Mouse (Mus musculus) heart, embryonic 15.5 days (tissue): ENCODE results near the gene Hist2h3c2. TPM values are rescaled to one million over a fixed set of nuclear protein-coding genes. Genes with fewer than 3 reads are reported as not detected.

Source experiments
- ATAC-seq: fragments of 200-750 bp; cut with Nextera tagmentation; replicated peaks from 2 replicates; pipeline ENCODE4 v1.8.0; 2017; ENCODE audit warnings: low read depth, moderate TSS enrichment; ENCODE audit not compliant: insufficient number of reproducible peaks, insufficient read depth, low FRiP score
- H3K27ac ChIP-seq: fragments of 300-500 bp; sonication (generic); 2 replicates; pipeline ENCODE4 v1.5.1; 2015; ENCODE audit warnings: mild to moderate bottlenecking, inconsistent platforms
- H3K27me3 ChIP-seq: fragments of 300-500 bp; sonication (generic); 2 replicates; pipeline ENCODE4 v1.6.1; 2015; ENCODE audit warnings: inconsistent platforms
- H3K36me3 ChIP-seq: fragments of 300-500 bp; sonication (generic); 2 replicates; pipeline ENCODE4 v1.6.1; 2015; ENCODE audit warnings: mild to moderate bottlenecking, inconsistent platforms
- H3K4me1 ChIP-seq: fragments of 300-500 bp; sonication (generic); replicated peaks from 2 replicates; pipeline ENCODE4 v1.6.1; 2015; ENCODE audit warnings: inconsistent platforms
- H3K4me2 ChIP-seq: fragments of 300-500 bp; sonication (generic); 2 replicates; pipeline ENCODE4 v1.6.1; 2015; ENCODE audit warnings: inconsistent platforms, mild to moderate bottlenecking, moderate library complexity
- H3K4me3 ChIP-seq: fragments of 300-500 bp; sonication (generic); 2 replicates; pipeline ENCODE4 v1.5.1; 2015; ENCODE audit warnings: mild to moderate bottlenecking, inconsistent platforms
- H3K9ac ChIP-seq: fragments of 300-500 bp; sonication (generic); 2 replicates; pipeline ENCODE4 v1.6.1; 2015; ENCODE audit warnings: mild to moderate bottlenecking, inconsistent platforms
- H3K9me3 ChIP-seq: fragments of 300-500 bp; sonication (generic); replicated peaks from 2 replicates; pipeline ENCODE4 v1.6.1; 2016; ENCODE audit warnings: inconsistent platforms
- WGBS: fragments of 180-500 bp; shearing (Covaris S2); methylation state at CpG from one replicate; pipeline ENCODE4 v1.1.7; 2015; ENCODE audit warnings: mixed read lengths; 5-methylcytosine and 5-hydroxymethylcytosine counted together
- polyA plus RNA-seq: library from polyadenylated mRNA; unstranded; fragments of >200 nt; fragmentation: Nextera tagmentation; extraction: Ambion mirVana; gene quantifications from 2 replicates; pipeline ENCODE4 v1.2.1, GENCODE M21; 2015

The Hist2h3c2 gene
- polyA plus RNA-seq, 1 experiment from 2014 or later: 5.1 TPM

DNA sequence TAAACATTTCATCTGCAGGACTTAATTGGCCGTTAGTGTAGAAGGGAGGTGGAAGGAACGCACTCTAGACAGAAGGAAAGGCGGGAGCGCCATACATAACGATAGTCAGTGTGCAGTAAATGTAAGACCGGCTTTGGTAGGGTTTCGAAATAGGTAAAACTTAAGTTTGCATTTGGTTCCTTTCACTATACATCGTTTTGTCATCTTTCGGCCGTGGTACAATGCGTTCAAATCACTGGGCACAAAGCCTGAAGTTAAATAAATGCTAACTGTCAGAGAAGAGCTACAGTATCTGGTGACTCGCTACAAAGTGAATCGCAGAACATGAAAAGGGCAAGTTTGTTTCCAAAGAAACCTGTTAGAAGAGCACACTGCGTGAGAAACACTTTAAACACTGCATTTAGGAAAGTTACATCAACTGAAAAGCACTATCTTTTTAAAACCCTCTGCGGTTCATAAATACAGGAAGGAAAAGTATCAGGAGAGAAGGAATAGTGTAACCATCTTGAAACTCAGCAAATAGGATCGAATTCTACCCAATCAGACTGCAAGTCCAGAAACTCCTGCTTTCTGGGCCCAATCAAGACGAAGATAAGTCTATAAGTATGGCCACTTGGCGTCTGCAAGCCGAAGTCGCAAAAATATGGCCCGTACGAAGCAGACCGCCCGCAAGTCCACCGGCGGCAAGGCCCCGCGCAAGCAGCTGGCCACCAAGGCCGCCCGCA, 29.3 kb upstream of the Hist2h3c2 start, which contains the start of gene Hist2h3b:
Gene Hist2h3b (plus strand): TSS at position 604 of the 725 bp plus-strand sequence.
- WGBS: 23% methylated on average over 30 of the region's 30 CpGs
- Histone ChIP-seq H3K4me1 (peaks cover 23% of the 10 kb centered on the region), H3K4me2 (peak within 1 kb of the TSS; percentile 82), H3K27ac (peak within 1 kb of the TSS; percentile 96), H3K9ac (peak within 1 kb of the TSS; percentile 60), H3K9me3 (no peaks in the 10 kb centered on the region), H3K36me3 (no peaks in the 10 kb centered on the region), H3K4me3 (peak within 1 kb of the TSS; percentile 54), H3K27me3 (no peaks in the 10 kb centered on the region)
- ATAC-seq: peak; percentile 54

DNA sequence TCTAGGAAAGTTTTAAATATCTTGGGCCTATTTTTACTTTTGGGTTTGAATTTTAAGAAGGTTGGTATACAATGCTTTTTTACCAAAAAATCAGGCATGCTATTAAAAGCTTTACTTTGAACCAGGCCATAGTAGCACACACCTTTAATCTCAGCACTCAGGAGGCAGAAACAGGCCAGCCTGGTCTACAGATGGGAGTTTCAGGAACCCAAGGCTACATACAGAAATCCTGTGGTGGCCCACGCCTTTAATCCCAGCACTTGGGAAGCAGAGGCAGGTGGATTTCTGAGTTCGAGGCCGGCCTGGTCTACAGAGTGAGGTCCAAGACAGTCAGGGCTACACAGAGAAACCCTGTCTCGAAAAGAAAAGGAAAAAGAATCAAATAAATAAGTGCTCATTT, 28.6 kb upstream of the Hist2h3c2 start:
- H3K4me1 ChIP-seq: peaks cover 23% of the 10 kb centered on the region
- no peaks in the 10 kb centered on the region for H3K27me3 ChIP-seq
- H3K9me3 ChIP-seq: no peaks in the 10 kb centered on the region
- no peaks in the 10 kb centered on the region for H3K36me3 ChIP-seq
- WGBS: 80% methylated on average over 4 of the region's 4 CpGs
- peak overlapping the region; percentile 82 for H3K4me2 ChIP-seq
- no peak for ATAC-seq
- H3K9ac ChIP-seq: no peak overlapping the region
- no peak overlapping the region for H3K4me3 ChIP-seq
- H3K27ac ChIP-seq: peak overlapping the region; percentile 88

DNA sequence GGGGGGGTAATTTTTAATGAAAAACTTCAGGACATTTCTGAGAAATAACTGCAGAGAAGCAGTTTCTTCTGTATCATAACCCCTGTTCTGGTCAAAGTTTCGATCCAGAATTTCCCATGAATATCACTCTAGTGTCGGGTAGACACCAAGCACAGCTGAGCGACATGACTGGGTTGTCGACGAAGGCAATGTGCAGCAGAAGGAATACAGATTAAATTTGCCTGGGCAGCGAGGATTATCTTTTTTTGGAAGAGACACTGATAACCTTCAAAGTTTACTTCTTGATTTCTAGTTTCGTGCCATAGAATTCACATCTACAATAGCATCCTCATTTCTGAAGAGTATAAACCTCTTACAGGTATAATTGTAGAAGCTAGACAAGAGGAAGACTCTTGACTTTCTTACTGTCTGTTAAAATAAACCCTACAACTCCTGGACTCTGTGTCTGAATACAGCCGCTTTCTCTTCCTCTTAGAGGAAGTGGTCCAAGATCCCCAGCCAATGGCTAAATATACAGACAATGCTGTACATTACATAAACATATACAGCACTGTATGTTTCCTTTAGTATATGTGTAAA, 27.3 kb upstream of the Hist2h3c2 start:
- H3K4me2 ChIP-seq: no peak overlapping the region
- 71% methylated on average over 8 of the region's 8 CpGs for WGBS
- H3K9ac ChIP-seq: no peak overlapping the region
- H3K4me1 ChIP-seq: peaks cover 31% of the 10 kb centered on the region
- H3K9me3 ChIP-seq: no peaks in the 10 kb centered on the region
- H3K27me3 ChIP-seq: no peaks in the 10 kb centered on the region
- H3K27ac ChIP-seq: no peak overlapping the region
- no peak overlapping the region for H3K4me3 ChIP-seq
- H3K36me3 ChIP-seq: no peaks in the 10 kb centered on the region
- no peak for ATAC-seq

DNA sequence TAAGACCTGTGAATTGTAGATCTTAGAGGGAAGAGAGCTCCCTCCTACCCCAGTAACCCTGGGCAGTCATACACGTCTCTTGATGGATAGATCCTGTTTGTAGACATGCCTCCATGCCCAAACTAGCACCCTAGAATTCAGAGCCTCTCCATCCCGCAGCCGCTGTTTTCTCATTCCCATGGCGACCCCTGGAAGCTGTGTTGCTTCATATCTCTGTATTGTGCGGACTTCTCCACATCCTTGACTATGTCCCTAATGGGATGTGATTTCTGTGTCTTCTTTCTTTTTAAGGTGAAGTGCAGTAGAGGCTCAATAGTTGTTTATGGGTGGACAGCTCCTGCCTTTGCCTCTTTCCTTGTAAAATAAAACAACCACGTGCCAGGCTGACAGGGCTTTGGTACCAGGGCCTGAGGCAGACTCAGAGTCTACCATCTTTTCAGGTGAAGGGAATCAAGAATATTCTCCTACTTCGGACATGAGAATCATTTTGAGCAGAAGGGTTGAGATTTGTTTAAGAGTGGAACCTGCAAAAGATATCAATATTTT, 25.6 kb upstream of the Hist2h3c2 start:
- H3K4me1 ChIP-seq: peaks cover 28% of the 10 kb centered on the region
- no peak for ATAC-seq
- no peaks in the 10 kb centered on the region for H3K27me3 ChIP-seq
- no peak overlapping the region; the same call in 1 of the 2 replicates for H3K9ac ChIP-seq
- H3K27ac ChIP-seq: peak overlapping the region; percentile 99
- H3K4me3 ChIP-seq: peak overlapping the region; percentile 76; the same call in 1 of the 2 replicates
- no peaks in the 10 kb centered on the region for H3K36me3 ChIP-seq
- H3K9me3 ChIP-seq: no peaks in the 10 kb centered on the region
- peak overlapping the region; percentile 86; the same call in 1 of the 2 replicates for H3K4me2 ChIP-seq
- 77% methylated on average over 7 of the region's 7 CpGs for WGBS

DNA sequence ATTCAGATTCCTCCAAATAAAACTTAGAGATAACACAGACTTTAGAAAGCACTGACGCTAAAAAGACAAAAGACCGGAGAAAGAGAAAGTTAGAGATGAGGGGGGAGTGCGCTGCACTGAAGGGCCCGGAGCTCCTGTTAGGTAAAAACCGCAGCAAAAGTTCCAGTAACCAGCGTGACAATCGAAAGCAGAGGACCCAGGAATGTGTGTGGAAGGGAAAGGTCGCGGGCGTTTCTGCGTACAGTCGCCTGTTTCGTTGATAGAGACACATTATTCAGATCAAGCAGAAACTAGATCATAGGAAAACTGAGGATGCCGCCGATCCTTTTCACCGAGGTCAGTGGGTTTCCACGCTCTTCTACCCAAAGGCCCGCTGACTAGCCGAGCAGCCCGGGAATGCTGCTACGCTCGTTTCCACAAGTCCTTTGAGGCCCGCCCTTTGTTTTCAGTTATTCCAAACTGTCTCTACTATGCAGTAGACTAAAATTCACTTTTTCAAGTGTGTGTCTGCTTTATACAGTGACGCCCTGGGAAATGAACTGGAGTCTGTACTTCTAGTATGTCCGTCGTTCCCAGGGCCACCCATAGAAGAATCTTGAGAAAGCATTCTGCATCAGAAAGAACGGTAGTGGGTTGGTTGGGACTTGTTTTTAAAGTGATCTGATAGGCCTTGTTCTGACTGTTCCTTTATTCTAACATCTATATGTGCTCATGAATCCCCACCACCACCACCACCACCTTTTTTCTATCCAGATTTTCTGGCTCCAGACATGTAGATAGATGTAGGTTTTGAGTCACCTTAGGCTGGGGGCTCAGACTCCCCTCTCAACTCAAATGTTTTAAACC, 24.9 kb upstream of the Hist2h3c2 start:
- Histone ChIP-seq H3K9ac (peak overlapping the region; percentile 67), H3K4me1 (peaks cover 24% of the 10 kb centered on the region), H3K9me3 (no peaks in the 10 kb centered on the region), H3K27me3 (no peaks in the 10 kb centered on the region), H3K4me2 (peak overlapping the region; percentile 86), H3K36me3 (no peaks in the 10 kb centered on the region), H3K4me3 (peak overlapping the region; percentile 76), H3K27ac (peak overlapping the region; percentile 99)
- 7% methylated on average over 27 of the region's 27 CpGs for WGBS
- peak; percentile 23; the same call in 1 of the 2 replicates for ATAC-seq

DNA sequence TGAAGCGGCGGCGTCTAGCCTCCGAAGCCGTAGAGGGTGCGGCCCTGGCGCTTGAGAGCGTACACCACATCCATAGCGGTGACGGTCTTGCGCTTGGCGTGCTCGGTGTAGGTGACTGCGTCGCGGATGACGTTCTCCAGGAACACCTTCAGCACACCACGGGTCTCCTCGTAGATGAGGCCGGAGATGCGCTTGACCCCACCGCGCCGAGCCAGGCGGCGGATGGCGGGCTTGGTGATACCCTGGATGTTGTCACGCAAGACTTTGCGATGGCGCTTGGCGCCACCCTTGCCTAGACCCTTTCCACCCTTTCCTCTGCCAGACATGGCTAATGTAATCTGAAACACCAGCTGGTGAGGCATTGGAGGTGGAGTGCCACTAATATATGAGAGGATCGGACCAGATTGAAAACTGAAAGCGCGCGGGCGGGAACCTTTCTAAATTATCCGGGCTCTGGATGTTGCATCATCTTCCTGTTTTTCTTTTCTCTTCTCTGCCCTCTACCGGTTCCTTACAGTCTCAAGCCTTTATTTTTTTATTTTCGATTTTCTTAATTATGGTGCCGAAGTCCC, 24.1 kb upstream of the Hist2h3c2 start, which contains the start of gene Hist2h4:
Gene Hist2h4 (minus strand): TSS at position 333 of the 572 bp plus-strand sequence.
- H3K27ac ChIP-seq: peak within 1 kb of the TSS; percentile 99
- peaks cover 21% of the 10 kb centered on the region for H3K4me1 ChIP-seq
- peak within 1 kb of the TSS; percentile 76 for H3K4me3 ChIP-seq
- peak within 1 kb of the TSS; percentile 86 for H3K4me2 ChIP-seq
- H3K9ac ChIP-seq: peak within 1 kb of the TSS; percentile 79
- no peaks in the 10 kb centered on the region for H3K27me3 ChIP-seq
- H3K36me3 ChIP-seq: no peaks in the 10 kb centered on the region
- peak; percentile 81 for ATAC-seq
- WGBS: under 1% methylated on average over 40 of the region's 40 CpGs
- no peaks in the 10 kb centered on the region for H3K9me3 ChIP-seq

DNA sequence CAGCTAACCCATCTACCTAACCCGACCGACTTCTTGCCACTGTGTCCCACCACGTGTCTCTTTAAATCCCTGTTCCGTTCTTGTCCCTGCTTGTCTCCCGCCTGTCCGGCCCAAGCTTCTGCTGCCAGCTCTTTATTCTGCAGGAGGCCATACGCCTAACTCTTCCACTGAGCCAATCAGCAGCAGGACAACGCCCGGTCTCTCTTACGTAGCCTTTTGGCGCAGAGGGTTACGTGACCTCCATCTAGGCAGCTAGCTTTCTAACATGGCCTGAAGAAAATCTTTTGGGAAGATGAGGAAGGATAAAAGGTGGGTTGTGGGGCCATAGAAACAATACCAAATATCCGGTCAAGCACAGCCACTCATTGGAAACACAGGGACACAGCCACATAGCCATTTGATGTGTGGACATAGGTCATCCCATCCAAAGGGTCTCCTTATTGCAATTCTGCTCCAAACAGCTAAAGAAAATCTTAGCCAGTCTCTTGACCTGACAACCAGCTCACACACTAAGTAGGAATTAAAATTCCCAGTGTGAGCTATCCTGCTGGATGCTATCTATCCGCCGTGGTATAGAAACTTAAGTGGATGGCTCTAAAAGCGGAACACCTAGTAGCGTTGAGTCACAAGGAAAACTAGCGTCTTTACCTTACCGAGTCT, 23.4 kb upstream of the Hist2h3c2 start:
- H3K4me2 ChIP-seq: peak overlapping the region; percentile 86
- H3K9ac ChIP-seq: peak overlapping the region; percentile 79
- under 1% methylated on average over 19 of the region's 19 CpGs for WGBS
- H3K9me3 ChIP-seq: no peaks in the 10 kb centered on the region
- H3K4me1 ChIP-seq: peaks cover 16% of the 10 kb centered on the region
- H3K27ac ChIP-seq: peak overlapping the region; percentile 99
- no peaks in the 10 kb centered on the region for H3K27me3 ChIP-seq
- peak overlapping the region; percentile 76 for H3K4me3 ChIP-seq
- no peaks in the 10 kb centered on the region for H3K36me3 ChIP-seq
- ATAC-seq: peak; percentile 86

DNA sequence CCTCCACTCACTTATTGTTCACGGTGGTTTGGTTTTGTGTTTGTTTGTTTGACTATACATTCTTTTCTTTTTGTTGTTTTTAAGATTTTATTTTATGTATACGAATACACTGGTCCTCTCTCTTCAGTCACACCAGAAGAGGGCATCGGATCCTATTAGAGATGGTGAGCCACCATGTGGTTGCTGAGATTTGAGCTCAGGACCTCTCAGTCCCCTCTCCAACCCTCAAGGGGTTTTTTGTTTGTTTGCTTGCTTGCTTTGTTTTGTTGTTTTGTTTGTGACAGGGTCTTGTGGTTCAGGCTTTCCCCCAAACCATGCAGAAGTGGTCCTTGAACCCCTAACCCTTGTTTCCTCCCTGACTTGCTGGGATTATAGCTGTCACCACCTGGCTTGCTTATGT, 22.7 kb upstream of the Hist2h3c2 start:
- Histone ChIP-seq H3K4me2 (peak overlapping the region; percentile 86), H3K9me3 (no peaks in the 10 kb centered on the region), H3K27me3 (no peaks in the 10 kb centered on the region), H3K4me1 (peaks cover 16% of the 10 kb centered on the region), H3K27ac (peak overlapping the region; percentile 99), H3K4me3 (peak overlapping the region; percentile 76), H3K9ac (peak overlapping the region; percentile 31; the same call in 1 of the 2 replicates), H3K36me3 (no peaks in the 10 kb centered on the region)
- WGBS: 48% methylated on average over 3 of the region's 3 CpGs
- ATAC-seq: no peak

DNA sequence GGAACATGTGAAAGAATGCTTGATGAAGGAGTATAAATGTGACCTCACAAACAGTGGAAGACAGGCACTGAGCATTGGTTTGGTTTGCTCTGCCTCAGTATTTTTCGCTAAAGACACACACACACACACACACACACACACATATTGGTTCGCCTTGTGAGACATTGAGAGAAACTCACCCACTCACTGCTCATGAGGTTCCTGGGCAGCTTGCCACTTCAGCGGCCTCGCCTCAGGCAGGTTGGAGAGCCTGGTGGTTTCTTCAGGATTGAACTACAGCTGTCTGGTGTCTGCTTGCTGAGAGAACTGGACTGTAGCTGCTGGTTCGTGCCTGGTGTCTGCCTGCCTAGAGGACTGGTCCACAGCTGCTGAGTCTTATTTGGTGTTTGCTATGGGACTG, 21.3 kb upstream of the Hist2h3c2 start:
- 88% methylated on average over 5 of the region's 5 CpGs for WGBS
- Histone ChIP-seq H3K27ac (no peak overlapping the region), H3K36me3 (no peaks in the 10 kb centered on the region), H3K9ac (no peak overlapping the region), H3K4me2 (no peak overlapping the region), H3K9me3 (no peaks in the 10 kb centered on the region), H3K27me3 (no peaks in the 10 kb centered on the region), H3K4me3 (no peak overlapping the region), H3K4me1 (peaks cover 20% of the 10 kb centered on the region)
- ATAC-seq: no peak

DNA sequence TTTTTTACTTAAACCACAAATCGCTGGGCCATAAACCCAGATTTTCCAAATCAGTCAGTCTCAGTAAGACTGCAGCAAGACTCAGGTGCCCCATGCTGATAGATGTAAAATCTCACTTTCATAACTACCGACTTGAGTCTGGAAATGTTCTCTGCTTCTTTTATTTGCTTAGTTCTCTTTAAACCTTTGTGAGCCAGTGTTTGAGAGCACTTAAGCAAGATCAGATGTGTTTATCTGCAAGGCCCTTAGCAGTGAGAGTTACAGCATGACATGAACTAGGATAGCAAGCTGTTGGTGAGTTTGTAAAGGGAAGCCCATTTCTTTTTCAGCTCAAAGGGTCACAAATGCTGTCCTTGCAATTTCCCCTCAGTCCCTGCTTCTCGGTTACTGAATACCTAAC, 18.3 kb upstream of the Hist2h3c2 start:
- Histone ChIP-seq H3K27me3 (no peaks in the 10 kb centered on the region), H3K4me1 (peaks cover 11% of the 10 kb centered on the region), H3K27ac (no peak overlapping the region), H3K4me3 (no peak overlapping the region), H3K9me3 (no peaks in the 10 kb centered on the region), H3K9ac (no peak overlapping the region), H3K4me2 (no peak overlapping the region), H3K36me3 (no peaks in the 10 kb centered on the region)
- no peak for ATAC-seq
- 68% methylated on average over 3 of the region's 3 CpGs for whole genome bisulfite sequencing
